Mouse (Mus musculus) embryonic facial prominence, embryonic 15.5 days (tissue): Measurements from ENCODE around the gene Nrp1. TPM values are rescaled to one million over a fixed set of nuclear protein-coding genes. Genes with fewer than 3 reads are reported as not detected.

Experiments
- ATAC-seq: fragments of 200-750 bp; cut with Nextera tagmentation; 2 replicates; pipeline ENCODE4 v1.8.0; 2017; ENCODE audit warnings: low read depth, moderate TSS enrichment; ENCODE audit not compliant: insufficient number of reproducible peaks, low FRiP score, low TSS enrichment
- H3K27ac ChIP-seq: fragments of 300-500 bp; sonication (generic); replicated peaks from 2 replicates; pipeline ENCODE4 v1.5.1; 2015; ENCODE audit warnings: mild to moderate bottlenecking, inconsistent platforms
- H3K27me3 ChIP-seq: fragments of 300-500 bp; sonication (generic); 2 replicates; pipeline ENCODE4 v1.6.1; 2015; ENCODE audit warnings: inconsistent platforms
- H3K36me3 ChIP-seq: fragments of 300-500 bp; sonication (generic); 2 replicates; pipeline ENCODE4 v1.6.1; 2015; ENCODE audit warnings: mild to moderate bottlenecking, inconsistent platforms
- H3K4me1 ChIP-seq: fragments of 300-500 bp; sonication (generic); 2 replicates; pipeline ENCODE4 v1.6.1; 2015; ENCODE audit warnings: inconsistent platforms
- H3K4me2 ChIP-seq: fragments of 300-500 bp; sonication (generic); replicated peaks from 2 replicates; pipeline ENCODE4 v1.6.1; 2015; ENCODE audit warnings: mild to moderate bottlenecking, inconsistent platforms
- H3K4me3 ChIP-seq: fragments of 300-500 bp; sonication (generic); replicated peaks from 2 replicates; pipeline ENCODE4 v1.5.1; 2015; ENCODE audit warnings: mild to moderate bottlenecking, inconsistent platforms
- H3K9ac ChIP-seq: fragments of 300-500 bp; sonication (generic); 2 replicates; pipeline ENCODE4 v1.6.1; 2015; ENCODE audit warnings: inconsistent platforms
- H3K9me3 ChIP-seq: fragments of 300-500 bp; sonication (generic); replicated peaks from 2 replicates; pipeline ENCODE4 v1.6.1; 2016; ENCODE audit warnings: inconsistent platforms
- WGBS: fragments of 180-500 bp; shearing (Covaris S2); methylation state at CpG from one replicate; pipeline ENCODE4 v1.1.7; 2015; 5-methylcytosine and 5-hydroxymethylcytosine counted together
- polyA plus RNA-seq: library from polyadenylated mRNA; unstranded; fragments of >200 nt; fragmentation: Nextera tagmentation; extraction: Ambion mirVana; gene quantifications from 2 replicates; pipeline ENCODE4 v1.2.1, GENCODE M21; 2015

The Nrp1 gene
- polyA plus RNA-seq, 1 experiment from 2014 or later: 114 TPM

DNA sequence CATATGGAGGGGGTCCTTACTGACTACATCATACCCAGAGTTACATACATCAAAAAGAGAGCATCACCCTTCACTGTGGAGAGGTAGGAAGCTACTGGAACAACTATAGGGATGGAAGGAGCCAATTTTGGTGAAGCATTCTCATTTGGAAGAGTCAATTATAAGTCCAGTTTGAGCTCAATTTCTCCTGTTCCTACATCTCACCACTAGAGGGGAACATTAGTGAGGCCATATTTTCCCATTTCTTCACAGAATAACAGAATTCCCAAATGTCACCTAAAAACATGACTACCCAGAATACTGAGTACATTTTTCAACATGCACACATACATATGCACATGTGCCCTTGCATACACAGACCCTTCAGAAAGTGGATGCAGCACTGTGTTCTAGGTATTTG lies 152.6 kb downstream of the Nrp1 start:
- no peak overlapping the region for H3K4me2 ChIP-seq
- no peaks in the 10 kb centered on the region for H3K36me3 ChIP-seq
- no peak overlapping the region for H3K4me3 ChIP-seq
- H3K4me1 ChIP-seq: no peaks in the 10 kb centered on the region
- no peaks in the 10 kb centered on the region for H3K27me3 ChIP-seq
- ATAC-seq: no peak
- no peak overlapping the region for H3K27ac ChIP-seq
- H3K9ac ChIP-seq: no peak overlapping the region
- H3K9me3 ChIP-seq: no peaks in the 10 kb centered on the region

DNA sequence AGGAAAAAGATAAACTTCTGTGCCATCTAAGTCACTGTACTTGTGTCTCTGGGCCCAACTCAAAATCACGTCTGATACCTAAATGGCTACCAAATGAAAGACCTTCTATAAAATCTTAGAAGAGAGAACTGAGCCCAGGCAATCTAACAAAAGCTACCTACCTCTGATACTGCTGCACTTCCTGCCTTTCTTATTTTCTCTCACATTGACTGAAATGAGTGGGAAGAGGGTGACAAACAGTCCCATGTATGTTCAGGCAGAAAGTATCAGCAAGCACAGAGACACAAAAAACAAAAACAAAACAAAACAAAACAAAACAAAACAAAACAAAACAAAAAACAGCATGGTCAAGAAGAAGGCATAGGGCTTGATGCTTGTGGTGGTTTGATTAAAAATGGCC lies 153.3 kb downstream of the Nrp1 start:
- no peak overlapping the region for H3K4me3 ChIP-seq
- ATAC-seq: no peak
- no peak overlapping the region for H3K9ac ChIP-seq
- H3K27ac ChIP-seq: no peak overlapping the region
- H3K9me3 ChIP-seq: no peaks in the 10 kb centered on the region
- no peak overlapping the region for H3K4me2 ChIP-seq
- no peaks in the 10 kb centered on the region for H3K4me1 ChIP-seq
- no peaks in the 10 kb centered on the region for H3K36me3 ChIP-seq
- H3K27me3 ChIP-seq: no peaks in the 10 kb centered on the region
- 95% methylated on average over 1 of the region's 1 CpGs for WGBS

DNA sequence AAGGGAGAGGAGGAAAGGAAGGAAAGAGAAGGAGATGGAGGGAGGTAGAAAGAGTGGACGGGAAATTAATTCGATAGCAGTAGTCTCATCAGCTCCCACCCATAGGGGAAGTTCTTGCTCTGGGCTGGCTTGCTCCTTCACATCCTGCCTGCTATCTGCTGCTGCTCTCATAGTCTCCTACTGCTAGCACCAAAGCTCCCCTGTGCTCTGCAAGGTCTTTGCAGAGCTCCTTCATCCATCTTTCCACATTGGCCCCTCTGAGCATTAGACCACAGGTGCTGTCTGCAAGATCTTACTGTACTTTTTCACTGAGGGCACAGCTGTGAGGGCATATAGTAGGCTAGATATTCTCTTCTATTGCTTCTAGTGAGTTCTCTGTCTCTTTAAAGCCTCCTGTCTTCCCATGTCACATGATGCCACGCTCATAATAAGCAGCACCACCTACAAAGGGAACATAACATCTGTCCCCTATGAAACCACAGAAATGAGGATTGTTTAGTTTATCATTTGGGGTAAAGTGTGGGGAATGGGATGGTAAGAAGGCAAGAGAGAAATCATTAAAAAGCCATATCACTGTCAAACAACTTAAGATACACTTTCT lies 158.5 kb downstream of the Nrp1 start:
- H3K27me3 ChIP-seq: no peaks in the 10 kb centered on the region
- no peaks in the 10 kb centered on the region for H3K9me3 ChIP-seq
- 79% methylated on average over 3 of the region's 3 CpGs for WGBS
- no peak for ATAC-seq
- no peak overlapping the region for H3K9ac ChIP-seq
- H3K4me1 ChIP-seq: no peaks in the 10 kb centered on the region
- H3K4me3 ChIP-seq: no peak overlapping the region
- H3K36me3 ChIP-seq: no peaks in the 10 kb centered on the region
- no peak overlapping the region for H3K4me2 ChIP-seq
- no peak overlapping the region for H3K27ac ChIP-seq

DNA sequence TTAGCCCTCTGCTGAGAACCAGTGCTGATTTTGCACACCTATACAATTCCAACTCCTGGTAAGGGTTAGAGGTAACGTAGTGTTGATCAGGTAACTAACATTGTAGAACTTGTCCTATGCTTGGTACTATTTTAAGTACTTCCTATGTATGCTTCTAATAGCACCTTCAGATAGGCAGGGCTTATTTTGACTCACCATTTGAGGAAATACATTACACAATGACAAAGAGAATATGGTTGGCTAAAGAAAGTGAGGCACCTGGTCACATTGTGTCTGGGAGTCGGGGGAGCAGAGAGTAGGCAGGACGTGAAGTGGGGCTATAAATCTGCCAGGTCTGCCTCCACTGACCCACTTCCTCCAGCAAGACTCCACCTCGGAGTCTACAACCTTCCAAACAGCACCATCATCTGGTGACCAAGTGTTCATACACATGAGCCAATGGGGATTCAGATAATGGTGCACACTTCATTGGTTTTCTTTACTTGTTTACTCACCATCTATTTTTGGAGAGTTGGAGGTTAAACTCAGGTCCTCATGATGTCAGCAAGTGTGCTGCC lies 159.2 kb downstream of the Nrp1 start:
- Histone ChIP-seq H3K27me3 (no peaks in the 10 kb centered on the region), H3K36me3 (no peaks in the 10 kb centered on the region), H3K4me2 (no peak overlapping the region), H3K27ac (no peak overlapping the region), H3K4me1 (no peaks in the 10 kb centered on the region), H3K4me3 (no peak overlapping the region), H3K9ac (no peak overlapping the region), H3K9me3 (no peaks in the 10 kb centered on the region)
- 71% methylated on average over 4 of the region's 4 CpGs for WGBS
- no peak for ATAC-seq

GRCm38 (mm10) chr8:128519366-128519765 lies 161.0 kb downstream of the Nrp1 start:
- no peaks in the 10 kb centered on the region for H3K36me3 ChIP-seq
- no peaks in the 10 kb centered on the region for H3K9me3 ChIP-seq
- 81% methylated on average over 1 of the region's 1 CpGs for WGBS
- H3K4me2 ChIP-seq: no peak overlapping the region
- H3K4me3 ChIP-seq: no peak overlapping the region
- H3K27ac ChIP-seq: no peak overlapping the region
- no peak overlapping the region for H3K9ac ChIP-seq
- no peaks in the 10 kb centered on the region for H3K4me1 ChIP-seq
- ATAC-seq: no peak
- H3K27me3 ChIP-seq: no peaks in the 10 kb centered on the region

- Histone ChIP-seq H3K4me2 (no peak overlapping the region), H3K9me3 (no peaks in the 10 kb centered on the region), H3K27me3 (no peaks in the 10 kb centered on the region), H3K4me3 (no peak overlapping the region), H3K36me3 (no peaks in the 10 kb centered on the region), H3K9ac (no peak overlapping the region), H3K4me1 (no peaks in the 10 kb centered on the region), H3K27ac (no peak overlapping the region)
- ATAC-seq: no peak
- 61% methylated on average over 7 of the region's 7 CpGs for WGBS
Measured at GRCm38 (mm10) chr8:128523825-128524224, 165.4 kb downstream of the Nrp1 start.

- Histone ChIP-seq H3K9ac (no peak overlapping the region), H3K9me3 (no peaks in the 10 kb centered on the region), H3K4me2 (no peak overlapping the region), H3K27ac (no peak overlapping the region), H3K4me1 (no peaks in the 10 kb centered on the region), H3K27me3 (no peaks in the 10 kb centered on the region), H3K36me3 (no peaks in the 10 kb centered on the region), H3K4me3 (no peak overlapping the region)
- no peak for ATAC-seq
- WGBS: 65% methylated on average over 1 of the region's 1 CpGs
Measured at GRCm38 (mm10) chr8:128525912-128526311, 167.5 kb downstream of the Nrp1 start.

- H3K4me2 ChIP-seq: no peak overlapping the region
- no peak overlapping the region for H3K4me3 ChIP-seq
- H3K27me3 ChIP-seq: no peaks in the 10 kb centered on the region
- 23% methylated on average over 8 of the region's 8 CpGs for WGBS
- no peaks in the 10 kb centered on the region for H3K4me1 ChIP-seq
- no peak overlapping the region for H3K27ac ChIP-seq
- no peak overlapping the region for H3K9ac ChIP-seq
- no peak; the same call in 1 of the 2 replicates for ATAC-seq
- H3K9me3 ChIP-seq: no peaks in the 10 kb centered on the region
- no peaks in the 10 kb centered on the region for H3K36me3 ChIP-seq
Measured at GRCm38 (mm10) chr8:128528591-128529383, 170.4 kb downstream of the Nrp1 start.

DNA sequence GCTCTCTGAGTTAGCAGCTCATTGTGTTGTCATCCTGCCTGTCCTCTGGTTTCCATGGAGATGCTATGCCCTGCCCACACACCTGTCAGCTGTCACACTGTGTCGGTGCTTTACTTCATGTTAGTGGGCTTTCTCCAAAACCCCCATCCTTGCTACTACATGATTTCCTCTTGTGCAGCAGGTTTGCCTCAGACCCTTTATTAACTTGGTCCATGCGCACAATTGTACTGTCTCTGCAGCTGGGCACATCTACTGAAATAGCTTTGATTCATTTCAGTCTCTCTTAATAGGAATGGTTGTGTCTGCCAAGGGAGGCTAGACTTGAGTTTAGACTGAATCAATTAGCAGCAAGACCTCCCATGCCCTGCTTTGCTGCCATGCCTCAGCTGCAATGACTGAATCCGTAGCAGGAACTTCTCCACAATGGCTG lies 176.1 kb downstream of the Nrp1 start:
- no peaks in the 10 kb centered on the region for H3K4me1 ChIP-seq
- 57% methylated on average over 3 of the region's 3 CpGs for WGBS
- no peaks in the 10 kb centered on the region for H3K27me3 ChIP-seq
- H3K4me3 ChIP-seq: no peak overlapping the region
- H3K36me3 ChIP-seq: no peaks in the 10 kb centered on the region
- H3K9ac ChIP-seq: no peak overlapping the region
- no peak for ATAC-seq
- H3K4me2 ChIP-seq: no peak overlapping the region
- no peaks in the 10 kb centered on the region for H3K9me3 ChIP-seq
- H3K27ac ChIP-seq: no peak overlapping the region

DNA sequence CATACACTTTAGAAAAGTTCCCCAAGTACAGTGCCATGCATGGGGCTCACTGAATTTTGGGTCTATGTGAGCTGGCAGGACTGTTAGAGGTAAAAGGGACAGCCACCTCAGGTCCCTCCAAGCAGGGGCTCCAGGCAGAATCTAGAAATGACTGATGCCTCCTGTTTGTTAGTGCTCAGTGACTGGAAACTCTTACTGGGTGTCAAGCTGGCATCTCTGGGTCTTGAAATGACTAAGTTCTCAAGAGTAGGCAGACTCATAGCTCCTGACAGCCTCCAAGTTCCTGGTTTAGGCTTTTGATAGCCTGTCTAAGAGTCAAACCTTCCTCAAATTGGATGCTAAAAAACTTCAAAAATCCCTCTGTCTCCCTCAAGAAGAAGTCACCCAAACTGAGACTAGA lies 177.3 kb downstream of the Nrp1 start:
- Histone ChIP-seq H3K36me3 (no peaks in the 10 kb centered on the region), H3K4me2 (no peak overlapping the region), H3K9me3 (no peaks in the 10 kb centered on the region), H3K4me3 (no peak overlapping the region), H3K9ac (no peak overlapping the region), H3K27ac (no peak overlapping the region), H3K4me1 (no peaks in the 10 kb centered on the region), H3K27me3 (no peaks in the 10 kb centered on the region)
- ATAC-seq: no peak

DNA sequence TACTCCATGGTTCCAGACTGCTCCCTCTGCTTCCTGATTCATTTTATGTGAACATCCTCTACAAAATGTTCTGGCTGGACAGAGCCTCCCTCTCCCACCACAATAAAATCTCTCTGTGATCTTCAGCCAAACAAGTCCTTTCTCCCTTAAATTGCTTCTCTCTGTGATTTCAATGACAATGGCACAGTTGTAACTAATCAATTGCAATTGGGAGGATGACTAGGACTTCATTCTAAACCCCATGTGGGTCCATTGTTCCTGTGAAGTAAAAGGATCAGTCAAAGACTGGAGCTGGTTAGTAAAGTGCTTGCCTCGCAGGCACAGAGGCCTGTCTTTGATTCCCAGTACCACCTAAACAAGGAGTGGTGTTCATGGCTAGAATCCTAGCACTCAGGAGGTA lies 180.0 kb downstream of the Nrp1 start:
- no peaks in the 10 kb centered on the region for H3K27me3 ChIP-seq
- H3K27ac ChIP-seq: no peak overlapping the region
- no peak for ATAC-seq
- H3K36me3 ChIP-seq: no peaks in the 10 kb centered on the region
- no peak overlapping the region for H3K9ac ChIP-seq
- H3K4me1 ChIP-seq: no peaks in the 10 kb centered on the region
- no peaks in the 10 kb centered on the region for H3K9me3 ChIP-seq
- H3K4me2 ChIP-seq: no peak overlapping the region
- 39% methylated on average over 1 of the region's 1 CpGs for WGBS
- H3K4me3 ChIP-seq: no peak overlapping the region
